Mouse (Mus musculus) hindbrain, embryonic 16.5 days (tissue): Measurements from ENCODE around the gene Slc24a5. TPM values are rescaled to one million over a fixed set of nuclear protein-coding genes. Genes with fewer than 3 reads are reported as not detected.
A peak's percentile ranks its signal among the peaks of the same experiment; 100 is the strongest.

Source experiments
- ATAC-seq: fragments of 200-750 bp; cut with Nextera tagmentation; 2 replicates; pipeline ENCODE4 v1.8.0; 2017; ENCODE audit warnings: moderate TSS enrichment, moderate library complexity
- H3K27ac ChIP-seq: fragments of 300-500 bp; sonication (generic); 2 replicates; pipeline ENCODE4 v1.5.1; 2014; ENCODE audit warnings: low read depth, mild to moderate bottlenecking, control low read depth, low read length, moderate library complexity
- H3K27me3 ChIP-seq: fragments of 300-500 bp; sonication (generic); replicated peaks from 2 replicates; pipeline ENCODE4 v1.6.1; 2014; ENCODE audit warnings: low read length; ENCODE audit not compliant: control insufficient read depth, insufficient read depth
- H3K36me3 ChIP-seq: fragments of 300-500 bp; sonication (generic); 2 replicates; pipeline ENCODE4 v1.6.1; 2014; ENCODE audit warnings: mild to moderate bottlenecking, low read length, moderate library complexity, mixed read lengths; ENCODE audit not compliant: control insufficient read depth, insufficient read depth
- H3K4me1 ChIP-seq: fragments of 300-500 bp; sonication (generic); 2 replicates; pipeline ENCODE4 v1.6.1; 2014; ENCODE audit warnings: low read depth, low read length; ENCODE audit not compliant: control insufficient read depth, insufficient read depth
- H3K4me2 ChIP-seq: fragments of 300-500 bp; sonication (generic); 2 replicates; pipeline ENCODE4 v1.6.1; 2014; ENCODE audit warnings: mild to moderate bottlenecking, low read length, control low read depth, moderate library complexity
- H3K4me3 ChIP-seq: fragments of 300-500 bp; sonication (generic); 2 replicates; pipeline ENCODE4 v1.5.1; 2014; ENCODE audit warnings: mild to moderate bottlenecking, low read length, control low read depth, moderate library complexity
- H3K9ac ChIP-seq: fragments of 300-500 bp; sonication (generic); 2 replicates; pipeline ENCODE4 v1.6.1; 2014; ENCODE audit warnings: low read depth, mild to moderate bottlenecking, control low read depth, low read length, moderate library complexity
- H3K9me3 ChIP-seq: fragments of 300-500 bp; sonication (generic); 2 replicates; pipeline ENCODE4 v1.6.1; 2014; ENCODE audit warnings: mild to moderate bottlenecking, low read length, moderate library complexity; ENCODE audit not compliant: control insufficient read depth
- WGBS: fragments of 180-500 bp; shearing (Covaris S2); extraction: QIAGEN DNeasy Blood & Tissue Kit; methylation state at CpG from one replicate; pipeline ENCODE4 v1.1.7; 2014; 5-methylcytosine and 5-hydroxymethylcytosine counted together
- polyA plus RNA-seq: library from polyadenylated mRNA; unstranded; fragments of >200 nt; fragmentation: Nextera tagmentation; extraction: Ambion mirVana; gene quantifications from 2 replicates; pipeline ENCODE4 v1.2.1, GENCODE M21; 2015

Gene Slc24a5
- 4.3 and 4.5 TPM in 2 replicates for polyA plus RNA-seq

DNA sequence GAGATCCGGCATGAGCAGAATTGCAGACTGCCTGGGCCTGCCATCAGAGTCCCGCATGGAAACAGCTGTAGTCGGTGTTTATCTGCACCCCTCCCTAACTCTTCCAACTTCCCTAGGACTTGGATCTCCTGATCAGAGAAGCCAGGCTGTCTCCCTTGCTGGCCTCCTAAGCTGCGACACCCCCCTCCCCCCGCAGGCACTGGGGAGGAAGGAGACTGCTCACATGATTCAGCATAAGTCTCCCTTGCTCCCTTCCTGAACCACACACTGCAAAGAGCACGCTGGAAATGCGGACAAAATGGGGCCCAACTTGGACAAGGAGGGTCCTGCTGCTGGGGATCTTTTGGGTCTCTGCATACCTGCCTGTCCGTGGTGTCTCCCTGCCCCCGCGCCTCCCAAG lies at the start of gene Slc24a5:
Slc24a5 (plus strand) TSS at position 231 of the 400 bp plus-strand sequence.
- Histone ChIP-seq H3K4me1 (no peaks in the 10 kb centered on the region), H3K27ac (no peak within 1 kb of the TSS), H3K9me3 (no peaks in the 10 kb centered on the region), H3K4me2 (no peak within 1 kb of the TSS), H3K9ac (no peak within 1 kb of the TSS), H3K27me3 (no peaks in the 10 kb centered on the region), H3K36me3 (no peaks in the 10 kb centered on the region), H3K4me3 (no peak within 1 kb of the TSS)
- 0 out of 2 replicates have a peak, but pooled peaks have one; percentile 3 for ATAC-seq
- WGBS = 69% methylated on average over 10 of the region's 10 CpGs

GRCm38 (mm10) chr2:125024386-125024785 lies 43.5 kb upstream of the Slc24a5 start:
- Histone ChIP-seq H3K4me3 (no peak overlapping the region), H3K9me3 (no peaks in the 10 kb centered on the region), H3K4me1 (no peaks in the 10 kb centered on the region), H3K27me3 (no peaks in the 10 kb centered on the region), H3K36me3 (no peaks in the 10 kb centered on the region), H3K27ac (no peak overlapping the region), H3K9ac (no peak overlapping the region), H3K4me2 (no peak overlapping the region)
- 74% methylated on average over 5 of the region's 5 CpGs for whole genome bisulfite sequencing
- no peak for ATAC-seq

DNA sequence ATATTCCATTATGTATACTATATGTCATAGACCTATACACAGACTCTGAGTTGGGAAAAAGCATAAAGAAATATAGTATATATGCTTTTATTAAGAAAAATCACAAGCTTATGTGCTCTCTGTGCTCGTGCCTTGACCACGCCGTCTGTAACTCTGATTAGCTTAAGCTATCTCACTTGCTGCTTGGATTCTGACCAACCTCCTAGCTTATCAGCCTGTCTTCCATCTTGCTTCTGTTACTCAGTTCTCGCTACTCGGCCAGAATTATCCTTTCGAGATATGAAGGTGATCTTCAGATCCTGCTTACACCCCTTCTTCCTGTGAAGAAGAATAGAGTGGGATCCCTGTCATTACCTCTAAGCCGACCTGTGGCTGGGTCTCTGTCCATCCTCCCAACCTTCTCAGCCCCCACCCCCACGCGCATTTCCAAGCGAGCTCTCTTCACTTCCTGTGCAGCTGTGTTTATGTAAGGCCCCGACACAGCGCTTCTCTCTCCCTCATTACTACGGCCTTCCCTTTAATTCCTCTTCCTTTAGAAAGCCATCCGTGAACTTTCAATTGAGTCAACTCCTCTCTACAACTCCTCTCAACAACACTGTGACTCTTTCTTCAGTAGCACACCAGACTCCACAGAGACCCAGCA lies 41.4 kb upstream of the Slc24a5 start:
- Histone ChIP-seq H3K27ac (no peak overlapping the region), H3K9ac (no peak overlapping the region), H3K36me3 (no peaks in the 10 kb centered on the region), H3K4me2 (no peak overlapping the region), H3K4me1 (peaks cover 4% of the 10 kb centered on the region; the same call in 1 of the 2 replicates), H3K4me3 (no peak overlapping the region), H3K27me3 (no peaks in the 10 kb centered on the region), H3K9me3 (no peaks in the 10 kb centered on the region)
- ATAC-seq = no peak
- 76% methylated on average over 14 of the region's 14 CpGs for WGBS

DNA sequence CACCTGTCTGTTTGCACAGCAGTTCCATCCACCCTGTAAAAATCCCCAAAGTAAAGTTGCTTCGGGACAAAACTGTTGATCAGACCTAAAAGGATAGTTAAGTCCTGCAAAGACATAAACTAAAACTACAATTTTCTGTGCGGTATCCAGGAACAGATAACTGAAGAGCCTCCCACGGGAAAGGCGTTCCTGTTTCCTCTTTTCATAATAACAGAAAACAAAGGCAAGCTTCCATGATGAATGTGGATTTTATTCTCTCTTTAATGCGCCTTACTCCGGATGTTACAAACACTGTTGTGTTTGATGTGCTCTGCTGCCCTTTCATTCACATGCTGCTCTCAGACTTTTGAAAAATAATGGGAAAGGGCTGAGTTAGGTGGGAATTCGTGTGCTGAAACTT lies 37.3 kb upstream of the Slc24a5 start:
- no peak for ATAC-seq
- Histone ChIP-seq H3K4me3 (no peak overlapping the region), H3K4me2 (no peak overlapping the region), H3K9me3 (no peaks in the 10 kb centered on the region), H3K27me3 (no peaks in the 10 kb centered on the region), H3K27ac (no peak overlapping the region), H3K4me1 (peaks cover 12% of the 10 kb centered on the region), H3K9ac (no peak overlapping the region), H3K36me3 (no peaks in the 10 kb centered on the region)
- 55% methylated on average over 7 of the region's 7 CpGs for WGBS

- WGBS = 52% methylated on average over 8 of the region's 8 CpGs
- H3K9ac ChIP-seq = no peak overlapping the region
- no peaks in the 10 kb centered on the region for H3K36me3 ChIP-seq
- peaks cover 12% of the 10 kb centered on the region for H3K4me1 ChIP-seq
- no peaks in the 10 kb centered on the region for H3K9me3 ChIP-seq
- no peaks in the 10 kb centered on the region for H3K27me3 ChIP-seq
- peak; percentile 23; the same call in 1 of the 2 replicates for ATAC-seq
- peak overlapping the region; percentile 55; the same call in 1 of the 2 replicates for H3K27ac ChIP-seq
- no peak overlapping the region for H3K4me3 ChIP-seq
- H3K4me2 ChIP-seq = no peak overlapping the region
Measured at GRCm38 (mm10) chr2:125031111-125031510, 36.8 kb upstream of the Slc24a5 start.

GRCm38 (mm10) chr2:125031562-125032257 lies 36.2 kb upstream of the Slc24a5 start:
- H3K36me3 ChIP-seq = no peaks in the 10 kb centered on the region
- H3K4me3 ChIP-seq = no peak overlapping the region
- H3K9me3 ChIP-seq = no peaks in the 10 kb centered on the region
- peak overlapping the region; percentile 55 for H3K27ac ChIP-seq
- peak overlapping the region; percentile 29; the same call in 1 of the 2 replicates for H3K4me2 ChIP-seq
- WGBS = 62% methylated on average over 12 of the region's 12 CpGs
- no peaks in the 10 kb centered on the region for H3K27me3 ChIP-seq
- ATAC-seq = peak; percentile 88
- H3K9ac ChIP-seq = no peak overlapping the region
- peaks cover 12% of the 10 kb centered on the region for H3K4me1 ChIP-seq

DNA sequence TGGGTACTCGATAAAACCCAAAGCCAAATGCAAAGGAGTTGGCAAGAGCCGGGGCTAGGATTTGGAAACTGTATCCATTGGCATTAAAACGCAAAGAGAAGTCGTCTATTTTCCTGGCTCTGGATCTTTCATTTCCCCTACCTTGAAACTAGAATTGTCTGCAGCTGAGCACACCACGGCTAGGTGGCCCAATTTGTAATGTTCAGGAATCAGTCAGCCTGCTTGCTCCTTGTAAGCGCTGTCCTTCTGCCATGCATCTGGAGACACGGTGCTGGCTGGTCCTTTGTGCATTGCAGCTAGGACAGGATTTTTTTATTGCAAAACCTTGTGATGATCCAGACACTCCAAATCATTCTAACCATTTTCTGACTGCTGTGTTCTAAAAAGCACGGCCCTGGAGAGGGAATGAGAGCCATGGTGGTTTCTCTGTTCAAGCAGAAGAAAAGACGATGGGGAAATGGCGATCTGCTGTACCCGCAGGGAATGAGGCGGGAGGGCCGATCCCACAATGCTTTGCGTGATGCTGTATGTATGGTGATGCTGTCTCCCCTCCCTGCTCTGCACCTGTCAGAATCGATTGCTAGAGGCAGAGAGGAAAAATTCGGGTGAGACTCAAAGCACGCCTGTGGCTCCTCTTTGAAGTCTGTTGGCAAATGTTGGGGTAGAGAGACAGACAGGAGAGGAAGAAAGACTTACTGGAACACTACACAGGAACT lies 35.5 kb upstream of the Slc24a5 start:
- H3K27me3 ChIP-seq = no peaks in the 10 kb centered on the region
- peak overlapping the region; percentile 29 for H3K4me2 ChIP-seq
- peak overlapping the region; percentile 55 for H3K27ac ChIP-seq
- peak; percentile 69 for ATAC-seq
- H3K4me3 ChIP-seq = no peak overlapping the region
- no peaks in the 10 kb centered on the region for H3K36me3 ChIP-seq
- peaks cover 12% of the 10 kb centered on the region for H3K4me1 ChIP-seq
- WGBS = 59% methylated on average over 17 of the region's 17 CpGs
- H3K9ac ChIP-seq = peak overlapping the region; percentile 27; the same call in 1 of the 2 replicates
- H3K9me3 ChIP-seq = no peaks in the 10 kb centered on the region

DNA sequence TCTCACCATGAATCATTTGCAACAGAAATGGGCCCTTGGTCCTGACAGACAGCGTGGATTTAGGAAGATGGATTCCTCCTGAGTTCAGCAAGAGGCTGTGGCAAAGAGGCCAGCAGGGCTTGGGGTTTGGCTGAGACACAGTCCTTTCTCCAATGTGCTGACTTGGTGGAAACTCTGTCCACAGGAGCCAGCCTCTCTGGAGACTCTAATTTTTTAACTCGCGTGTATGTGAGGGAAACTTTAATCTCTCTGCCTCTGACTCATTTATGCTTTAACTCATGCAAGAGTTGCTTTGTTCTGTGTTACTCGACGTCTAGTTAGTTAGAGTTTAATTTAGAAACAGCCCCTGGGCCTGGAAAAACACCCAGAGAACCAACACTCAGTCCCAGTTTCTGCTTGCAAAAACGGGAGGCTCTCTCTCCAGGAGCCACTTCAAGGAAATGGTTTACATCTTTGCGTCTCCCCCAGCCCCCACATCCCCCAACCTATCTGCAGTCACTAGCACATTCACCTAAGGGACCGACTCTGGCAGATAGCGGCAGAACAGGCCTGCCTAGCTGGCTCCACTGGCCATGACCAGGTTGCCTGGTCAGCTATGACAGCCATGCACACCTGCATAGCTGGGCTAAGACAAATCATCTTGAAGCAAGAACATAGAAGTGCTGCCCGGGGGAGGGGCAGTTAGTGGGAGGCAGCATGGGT lies 34.7 kb upstream of the Slc24a5 start:
- H3K9me3 ChIP-seq = no peaks in the 10 kb centered on the region
- no peak overlapping the region for H3K4me2 ChIP-seq
- H3K27ac ChIP-seq = no peak overlapping the region; the same call in 1 of the 2 replicates
- 62% methylated on average over 10 of the region's 10 CpGs for WGBS
- H3K4me3 ChIP-seq = no peak overlapping the region
- H3K9ac ChIP-seq = 0 out of 2 replicates have a peak overlapping the region, but pooled peaks have one; percentile 13
- no peak for ATAC-seq
- H3K27me3 ChIP-seq = no peaks in the 10 kb centered on the region
- peaks cover 12% of the 10 kb centered on the region for H3K4me1 ChIP-seq
- no peaks in the 10 kb centered on the region for H3K36me3 ChIP-seq
